9 mouse cellular contexts compared by ENCODE assay signal in the genomic region with DNA sequence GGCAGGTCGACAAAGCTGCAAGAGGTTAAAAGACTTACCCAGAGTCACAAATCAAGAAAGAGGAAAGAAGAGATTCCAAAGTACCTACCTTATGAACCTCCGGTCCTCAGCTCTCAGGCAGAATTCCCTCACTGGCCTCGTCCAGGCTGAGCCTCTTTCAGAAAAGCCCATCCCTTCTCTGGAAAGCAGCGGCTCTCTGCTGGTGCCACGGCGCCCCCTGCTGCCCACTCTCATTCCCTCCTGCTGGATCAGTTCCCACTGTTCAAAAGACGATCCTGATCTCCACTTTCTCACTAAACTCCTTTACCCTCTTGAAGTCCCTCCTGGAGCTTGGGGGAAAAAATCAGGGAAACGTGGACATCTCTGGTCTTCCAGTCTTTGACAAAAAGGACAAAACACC. TPM values are rescaled to one million over a fixed set of nuclear protein-coding genes. Genes with fewer than 3 reads are reported as not detected.
DNase-seq lines count a peak whose midpoint lies in the region; ATAC-seq and TF ChIP-seq lines count a peak whose summit lies in the region.
"Had no signal": no experiment of that assay in that cellular context is flagged by ENCODE, and none has a peak within 500 bp of the region (broad histone marks: within the 10 kb centered on the region; RNA-seq: fewer than 3 reads in every experiment).

No protein-coding gene starts in this region.

- peak; percentile 96 for TF ChIP-seq CTCF in lung, embryonic 14.5 days (IDR thresholded peaks at IDR 0.05; ENCODE audit: low read depth)

- no peaks in the 10 kb centered on the region for H3K9me3 ChIP-seq in lung, embryonic 14.5 days (ENCODE audit: low read depth, low read length)
- H3K9me3 ChIP-seq: embryonic facial prominence, embryonic 13.5 days had no signal

- peak; percentile 44; the same call in 1 of the 2 replicates for ATAC-seq in lung, embryonic 14.5 days (ENCODE audit: insufficient read depth)

- no peak overlapping the region for H3K4me2 ChIP-seq in lung, embryonic 14.5 days
- H3K4me2 ChIP-seq: embryonic facial prominence, embryonic 13.5 days had no signal

- 5% methylated on average over 8 of the region's 8 CpGs for WGBS in lung, embryonic 14.5 days

- H3K4me3 ChIP-seq in lung, embryonic 14.5 days (ENCODE audit: low read depth, low read length), result no peak overlapping the region
- H3K4me3 ChIP-seq: embryonic facial prominence, embryonic 13.5 days had no signal

- H3K9ac ChIP-seq in lung, embryonic 14.5 days, result no peak overlapping the region
- H3K9ac ChIP-seq: embryonic facial prominence, embryonic 13.5 days had no signal

- peaks cover 13% of the 10 kb centered on the region for H3K27me3 ChIP-seq in lung, embryonic 14.5 days (ENCODE audit: insufficient read depth, low read length)

- no peaks in the 10 kb centered on the region for H3K36me3 ChIP-seq in lung, embryonic 14.5 days (ENCODE audit: insufficient read depth)
- H3K36me3 ChIP-seq: embryonic facial prominence, embryonic 13.5 days had no signal

- H3K4me1 ChIP-seq in lung, embryonic 14.5 days (ENCODE audit: insufficient read depth), result peaks cover 5% of the 10 kb centered on the region; the same call in 1 of the 2 replicates

- no peak overlapping the region for H3K27ac ChIP-seq in lung, embryonic 14.5 days (ENCODE audit: low read depth)
- H3K27ac ChIP-seq: embryonic facial prominence, embryonic 13.5 days had no signal

- DNase-seq in 416B (ENCODE audit: low read depth) (peak; percentile 69), ZHBTc4 (ENCODE audit: low read depth, low spot score) (peak; percentile 85)
- DNase-seq in embryo, embryonic 11 days, result peak; percentile 89
- DNase-seq in gastrocnemius, postnatal 4 days (ENCODE audit: low spot score in 2 of 2), result peak; percentile 71 to 84
- peak; percentile 81 to 96 for DNase-seq in kidney, postnatal 36 days
- peak; percentile 94 for DNase-seq in lung, embryonic 14.5 days
- peak; percentile 86 for DNase-seq in retina, postnatal 1 day
- peak; percentile 91 for DNase-seq in thymus, postnatal 4 days

RNA-seq across cellular contexts. Expression of gene Rplp1, which starts 15.9 kb away (rescaled TPM):
- 1,000 to 10,000 TPM; 2,037 to 2,325 TPM for total RNA-seq in gastrocnemius, postnatal 4 days (2021)
- 1,598 and 1,617 TPM in 2 replicates for polyA plus RNA-seq in lung, embryonic 14.5 days (2014; fragmentation: Nextera tagmentation; extraction: Ambion mirVana)

RNA-seq across cellular contexts. Expression of gene Kif23, which starts 48.2 kb away (rescaled TPM):
- 10 to 100 TPM; 39.2 to 41.4 TPM for total RNA-seq in gastrocnemius, postnatal 4 days (2021)
- polyA plus RNA-seq in lung, embryonic 14.5 days (2014; fragmentation: Nextera tagmentation; extraction: Ambion mirVana), result 157 and 164 TPM in 2 replicates
